Mouse (Mus musculus) liver, embryonic 14.5 days (tissue): ENCODE measurements at regions not wholly inside any gene's neighbourhood (a gene's known extent, or its start where the extent isn't known, plus 50 kb on each side); places are given as distances from the start of the nearest gene placed in this dataset.
A peak's percentile ranks its signal among the peaks of the same experiment; 100 is the strongest.

ENCODE experiments used
- ATAC-seq: fragments of 200-750 bp; cut with Nextera tagmentation; 2 replicates; pipeline ENCODE4 v1.8.0; 2017; ENCODE audit warnings: moderate number of reproducible peaks, mild to moderate bottlenecking, moderate library complexity; ENCODE audit not compliant: insufficient read depth
- DNase-seq, 3 experiments: peaks; one replicate each; pipeline ENCODE4 v3.0.0-alpha.2; 2012 to 2013; ENCODE audit warnings: low read depth in 3 of 3, low spot score in 3 of 3
- H3K27ac ChIP-seq: fragments of 300-500 bp; sonication (generic); 2 replicates; pipeline ENCODE4 v1.5.1; 2014; ENCODE audit warnings: moderate library complexity, mild to moderate bottlenecking, control low read depth, inconsistent platforms
- H3K27me3 ChIP-seq: fragments of 300-500 bp; sonication (generic); 2 replicates; pipeline ENCODE4 v1.6.1; 2014; ENCODE audit warnings: mild to moderate bottlenecking, low read length, moderate library complexity; ENCODE audit not compliant: control insufficient read depth, insufficient read depth
- H3K36me3 ChIP-seq: fragments of 300-500 bp; sonication (generic); replicated peaks from 2 replicates; pipeline ENCODE4 v1.6.1; 2014; ENCODE audit warnings: low read depth; ENCODE audit not compliant: control insufficient read depth, insufficient read depth
- H3K4me1 ChIP-seq, 2 experiments: fragments of 200-500 bp in 1 of 2; fragments of 300-500 bp in 1 of 2; sonication (generic) in 1 of 2; replicated peaks; 2 replicates each; pipeline ENCODE4 v1.6.1; 2012 to 2014; ENCODE audit warnings: antibody characterized with exemption in 1 of 2, inconsistent platforms in 1 of 2, low read length in 1 of 2; ENCODE audit not compliant: control insufficient read depth in 2 of 2, insufficient read depth in 2 of 2
- H3K4me2 ChIP-seq: fragments of 300-500 bp; sonication (generic); 2 replicates; pipeline ENCODE4 v1.6.1; 2014; ENCODE audit warnings: low read depth, mild to moderate bottlenecking, control low read depth, moderate library complexity
- H3K4me3 ChIP-seq, 2 experiments: fragments of 200-500 bp in 1 of 2; fragments of 300-500 bp in 1 of 2; sonication (generic) in 1 of 2; 2 replicates each; pipeline ENCODE4 v1.5.1; 2012 to 2014; ENCODE audit warnings: low read depth in 2 of 2, low read length in 2 of 2, mild to moderate bottlenecking in 2 of 2, control low read depth in 1 of 2, inconsistent platforms in 1 of 2, moderate library complexity in 1 of 2; ENCODE audit not compliant: insufficient read depth in 1 of 2
- H3K9ac ChIP-seq: fragments of 300-500 bp; sonication (generic); replicated peaks from 2 replicates; pipeline ENCODE4 v1.6.1; 2014; ENCODE audit warnings: mild to moderate bottlenecking, control low read depth, moderate library complexity
- H3K9me3 ChIP-seq: fragments of 300-500 bp; sonication (generic); 2 replicates; pipeline ENCODE4 v1.6.1; 2016; ENCODE audit warnings: low read length, mixed read lengths; ENCODE audit not compliant: control insufficient read depth
- CTCF ChIP-seq: IDR thresholded peaks from 2 replicates; pipeline ENCODE4 v1.5.1; 2016; ENCODE audit warnings: antibody characterized with exemption, low read depth, control low read depth
- EP300 ChIP-seq: IDR thresholded peaks from 2 replicates; pipeline ENCODE4 v1.6.1; 2016; ENCODE audit warnings: antibody characterized with exemption, low read depth
- WGBS: fragments of 180-500 bp; shearing (Covaris S2); extraction: QIAGEN DNeasy Blood & Tissue Kit; methylation state at CpG from one replicate; pipeline ENCODE4 v1.1.7; 2014; ENCODE audit not compliant: insufficient replicate concordance; 5-methylcytosine and 5-hydroxymethylcytosine counted together

GRCm38 (mm10) chr11:43989911-43990430 is 89.0 kb upstream of the Adra1b start:
- no peak overlapping the region for H3K4me3 ChIP-seq
- 29% methylated on average over 1 of the region's 1 CpGs for WGBS
- no peak overlapping the region for H3K27ac ChIP-seq
- no peak overlapping the region for H3K9ac ChIP-seq
- H3K27me3 ChIP-seq = no peaks in the 10 kb centered on the region
- no peaks in the 10 kb centered on the region for H3K4me1 ChIP-seq
- no peak overlapping the region for H3K4me2 ChIP-seq
- H3K9me3 ChIP-seq = no peaks in the 10 kb centered on the region
- H3K36me3 ChIP-seq = no peaks in the 10 kb centered on the region
- DNase-seq (no peak), ATAC-seq (no peak)
- no peak for TF ChIP-seq CTCF

DNA sequence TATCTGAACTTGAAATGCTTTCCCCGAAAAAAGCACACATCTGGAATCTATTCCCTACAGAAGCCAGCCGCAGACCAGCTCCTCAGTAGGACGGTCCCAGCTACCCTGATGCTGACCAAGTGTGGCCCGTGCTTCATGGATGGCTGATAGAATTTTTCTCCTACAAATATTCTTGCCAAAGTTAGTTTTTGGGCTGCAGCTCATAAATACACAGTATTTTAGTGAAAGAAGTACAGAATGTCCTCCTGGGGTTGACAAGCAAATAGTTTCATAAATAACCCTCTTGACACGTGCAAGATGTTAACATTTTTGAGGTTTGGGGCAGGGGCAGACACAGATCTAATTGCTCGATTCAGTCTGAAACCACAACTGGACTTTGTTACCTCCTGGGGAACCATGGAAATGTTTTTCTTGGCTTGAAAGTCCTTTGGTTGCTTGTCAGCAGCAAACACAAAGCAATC is 91.0 kb upstream of the Adra1b start:
- Histone ChIP-seq H3K27ac (no peak overlapping the region), H3K4me1 (no peaks in the 10 kb centered on the region), H3K36me3 (no peaks in the 10 kb centered on the region), H3K9ac (no peak overlapping the region), H3K4me2 (no peak overlapping the region), H3K27me3 (no peaks in the 10 kb centered on the region), H3K9me3 (no peaks in the 10 kb centered on the region), H3K4me3 (no peak overlapping the region)
- DNase-seq (no peak), ATAC-seq (no peak)
- TF ChIP-seq EP300 (no peak), CTCF (no peak)
- WGBS = 57% methylated on average over 6 of the region's 6 CpGs

DNA sequence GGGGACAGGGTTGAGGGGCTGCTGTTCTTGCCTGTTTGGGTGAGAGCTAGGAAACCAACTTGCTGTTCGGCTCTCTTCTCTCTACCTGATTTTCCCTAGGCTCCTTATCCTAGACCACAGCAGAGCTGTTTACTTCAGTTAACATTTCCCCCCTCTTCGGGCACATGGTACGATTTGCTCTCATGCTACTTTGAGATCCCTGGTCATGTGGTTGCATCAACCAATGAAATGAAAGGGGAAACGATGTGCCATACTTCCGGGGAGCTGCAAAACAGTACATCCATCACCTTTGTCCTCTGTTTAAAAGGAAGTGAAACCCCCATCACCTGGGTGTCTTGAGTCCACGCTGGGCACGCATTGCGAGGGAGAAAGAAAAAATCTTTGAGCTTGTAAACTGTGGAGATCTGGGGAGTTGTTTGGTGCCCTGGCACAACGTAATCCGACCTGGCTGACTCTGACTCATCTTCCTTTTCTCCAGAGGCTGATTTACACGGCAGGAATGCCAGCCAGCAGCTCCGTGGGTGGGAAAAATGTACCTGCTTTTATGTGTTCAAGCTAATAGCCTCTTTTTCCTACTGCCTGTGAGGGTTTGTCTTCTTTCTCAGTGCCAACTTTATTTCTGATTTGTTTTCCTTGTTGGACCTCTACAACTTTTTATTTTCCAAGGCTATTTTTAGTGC is 97.2 kb upstream of the Adra1b start:
- Histone ChIP-seq H3K27me3 (no peaks in the 10 kb centered on the region), H3K27ac (no peak overlapping the region), H3K4me3 (no peak overlapping the region), H3K9ac (no peak overlapping the region), H3K4me2 (no peak overlapping the region), H3K36me3 (no peaks in the 10 kb centered on the region), H3K4me1 (peaks cover 0 to 2% of the 10 kb centered on the region in 2 experiments; a peak in 1 of 4 replicates), H3K9me3 (no peaks in the 10 kb centered on the region)
- no peak for ATAC-seq
- TF ChIP-seq EP300 (no peak), CTCF (no peak)
- no peak for DNase-seq
- WGBS = 61% methylated on average over 12 of the region's 12 CpGs

GRCm38 (mm10) chr11:44000056-44000455 is 99.0 kb upstream of the Adra1b start:
- Histone ChIP-seq H3K4me1 (peaks cover 0 to 2% of the 10 kb centered on the region in 2 experiments; a peak in 1 of 4 replicates), H3K9me3 (no peaks in the 10 kb centered on the region), H3K4me2 (no peak overlapping the region), H3K4me3 (no peak overlapping the region), H3K36me3 (no peaks in the 10 kb centered on the region), H3K27me3 (no peaks in the 10 kb centered on the region), H3K27ac (no peak overlapping the region), H3K9ac (no peak overlapping the region)
- TF ChIP-seq CTCF (no peak), EP300 (no peak)
- ATAC-seq = no peak
- WGBS = 74% methylated on average over 4 of the region's 4 CpGs
- DNase-seq = no peak

GRCm38 (mm10) chr11:44001843-44002589 is 101.0 kb upstream of the Adra1b start:
- no peak overlapping the region for H3K4me3 ChIP-seq
- peaks cover 0 to 2% of the 10 kb centered on the region in 2 experiments; a peak in 1 of 4 replicates for H3K4me1 ChIP-seq
- no peaks in the 10 kb centered on the region for H3K36me3 ChIP-seq
- no peak overlapping the region for H3K4me2 ChIP-seq
- 49% methylated on average over 7 of the region's 7 CpGs for WGBS
- no peak overlapping the region for H3K27ac ChIP-seq
- H3K9ac ChIP-seq = no peak overlapping the region
- no peak for TF ChIP-seq CTCF
- no peak for TF ChIP-seq EP300
- ATAC-seq (no peak), DNase-seq (peak in 1 of 3 experiments; percentile 7)
- no peaks in the 10 kb centered on the region for H3K27me3 ChIP-seq
- no peaks in the 10 kb centered on the region for H3K9me3 ChIP-seq
